Mouse (Mus musculus) testis, postnatal 14 days (tissue): ENCODE measurements around the gene Atp5d.

Experiments
- DNase-seq: peaks from one replicate; pipeline ENCODE4 v3.0.0; 2021; ENCODE audit warnings: low spot score

Atp5d gene

GRCm38 (mm10) chr10:80141243-80141642 lies 2.8 kb downstream of the Atp5d start:
- peak; percentile 93 for DNase-seq

- peak; percentile 95 for DNase-seq
Measured at GRCm38 (mm10) chr10:80141786-80142529, 3.5 kb downstream of the Atp5d start.

DNA sequence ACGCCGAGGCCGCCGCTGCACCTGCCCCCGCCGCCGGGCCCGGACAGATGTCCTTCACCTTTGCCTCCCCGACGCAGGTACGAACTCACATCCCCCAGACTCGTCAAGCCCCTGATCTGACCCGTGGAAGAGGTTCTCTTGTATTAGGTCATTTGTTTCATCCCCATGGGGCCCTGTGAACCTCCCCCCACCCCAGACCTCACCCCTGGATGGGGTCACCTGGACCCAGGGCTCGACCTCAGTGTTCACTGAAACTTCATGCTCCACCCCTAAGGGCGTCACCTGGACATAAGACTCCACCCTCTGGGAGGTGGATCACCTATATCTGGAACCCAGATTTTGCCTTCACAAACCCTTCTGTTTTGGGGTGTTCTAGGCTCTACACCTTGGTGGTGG lies 4.1 kb downstream of the Atp5d start:
- no peak for DNase-seq

DNA sequence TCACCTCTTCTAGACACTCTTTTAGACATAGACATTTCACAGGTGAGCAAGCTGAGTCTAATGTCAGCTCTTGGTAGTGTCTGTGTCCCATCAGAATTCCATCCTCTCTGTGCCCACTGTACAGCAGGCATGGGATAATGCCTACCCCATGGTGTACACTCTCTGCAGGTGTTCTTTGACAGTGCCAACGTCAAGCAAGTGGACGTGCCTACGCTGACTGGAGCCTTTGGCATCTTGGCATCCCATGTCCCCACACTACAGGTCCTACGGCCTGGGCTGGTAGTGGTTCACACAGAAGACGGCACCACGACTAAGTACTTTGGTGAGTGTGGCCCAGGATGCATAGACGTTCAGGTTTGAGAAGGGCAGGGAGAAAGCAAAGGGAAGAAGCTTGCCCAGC lies 5.2 kb downstream of the Atp5d start:
- no peak for DNase-seq

- no peak for DNase-seq
Measured at GRCm38 (mm10) chr10:80144159-80144558, 5.7 kb downstream of the Atp5d start.

DNA sequence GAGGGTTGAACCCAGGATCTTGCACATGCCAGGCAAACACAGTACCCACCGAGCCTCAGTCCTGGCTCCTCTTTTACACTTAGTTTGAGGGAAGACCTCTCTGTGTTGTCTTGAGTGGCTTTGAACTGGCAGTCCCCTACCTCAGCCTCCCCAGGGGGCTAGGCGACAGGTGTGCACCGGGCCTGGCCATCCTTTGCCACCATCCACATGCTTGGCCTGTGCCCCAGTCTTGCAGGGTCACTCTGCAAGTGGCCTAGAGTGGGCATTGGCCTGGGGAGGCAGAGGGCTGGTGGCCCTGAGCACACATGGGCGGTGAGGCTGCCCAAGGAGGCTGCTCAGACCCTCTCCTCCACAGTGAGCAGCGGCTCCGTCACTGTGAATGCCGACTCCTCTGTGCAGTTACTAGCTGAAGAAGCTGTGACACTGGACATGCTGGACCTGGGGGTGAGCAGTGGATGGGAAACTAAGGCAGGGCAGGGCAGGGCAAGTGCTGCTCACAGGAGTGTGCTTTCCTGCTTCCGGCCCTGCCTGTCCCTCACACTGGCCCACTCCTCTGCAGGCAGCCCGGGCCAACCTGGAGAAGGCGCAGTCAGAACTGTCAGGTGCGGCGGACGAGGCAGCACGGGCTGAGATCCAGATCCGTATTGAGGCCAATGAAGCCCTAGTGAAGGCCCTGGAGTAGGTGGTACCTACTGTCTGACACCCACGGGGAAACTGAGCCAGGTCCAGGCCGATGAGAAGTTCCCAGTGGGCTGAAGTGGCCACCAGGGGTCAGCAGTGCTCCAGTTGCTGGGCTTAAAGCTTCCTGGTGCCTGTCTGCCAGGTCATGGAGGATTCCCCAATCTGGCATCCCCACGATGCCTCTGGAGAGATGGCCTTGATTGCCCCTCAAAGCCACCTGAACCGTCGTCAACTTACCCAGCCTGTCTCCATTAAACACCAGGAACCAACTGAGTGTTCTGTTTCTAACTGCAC lies 6.7 kb downstream of the Atp5d start:
- DNase-seq = no peak

GRCm38 (mm10) chr10:80145896-80146295 lies 7.5 kb downstream of the Atp5d start:
- DNase-seq = no peak

- DNase-seq = peak; percentile 68
Measured at GRCm38 (mm10) chr10:80146568-80147011, 8.2 kb downstream of the Atp5d start.

DNA sequence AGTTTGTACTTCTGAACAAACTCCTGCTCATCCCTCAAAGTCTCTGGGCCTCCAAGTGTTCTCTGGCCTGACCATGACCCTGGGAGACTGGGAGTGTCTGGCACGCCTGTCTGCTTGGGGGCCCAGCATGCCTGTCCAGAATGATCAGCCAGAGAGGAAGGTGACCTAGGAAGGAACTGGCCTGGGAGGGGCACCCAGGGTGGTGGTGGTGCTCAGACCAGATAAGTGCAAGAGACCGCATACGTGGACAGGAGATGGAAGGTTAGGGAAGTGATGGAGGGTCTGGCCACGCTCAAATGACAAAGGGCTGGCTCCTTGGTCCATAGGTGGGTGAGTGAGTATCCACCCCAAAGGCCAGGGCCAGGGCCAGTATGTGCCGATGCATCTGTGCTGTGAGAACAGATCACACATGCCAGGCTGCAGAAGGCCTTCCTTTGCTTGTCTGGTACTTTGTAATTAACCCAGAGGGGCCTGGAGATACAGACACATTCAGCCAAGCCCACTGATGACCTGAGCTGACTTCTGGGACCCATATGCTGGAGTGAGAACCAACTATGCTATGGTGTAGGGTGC lies 8.8 kb downstream of the Atp5d start:
- DNase-seq = no peak

DNA sequence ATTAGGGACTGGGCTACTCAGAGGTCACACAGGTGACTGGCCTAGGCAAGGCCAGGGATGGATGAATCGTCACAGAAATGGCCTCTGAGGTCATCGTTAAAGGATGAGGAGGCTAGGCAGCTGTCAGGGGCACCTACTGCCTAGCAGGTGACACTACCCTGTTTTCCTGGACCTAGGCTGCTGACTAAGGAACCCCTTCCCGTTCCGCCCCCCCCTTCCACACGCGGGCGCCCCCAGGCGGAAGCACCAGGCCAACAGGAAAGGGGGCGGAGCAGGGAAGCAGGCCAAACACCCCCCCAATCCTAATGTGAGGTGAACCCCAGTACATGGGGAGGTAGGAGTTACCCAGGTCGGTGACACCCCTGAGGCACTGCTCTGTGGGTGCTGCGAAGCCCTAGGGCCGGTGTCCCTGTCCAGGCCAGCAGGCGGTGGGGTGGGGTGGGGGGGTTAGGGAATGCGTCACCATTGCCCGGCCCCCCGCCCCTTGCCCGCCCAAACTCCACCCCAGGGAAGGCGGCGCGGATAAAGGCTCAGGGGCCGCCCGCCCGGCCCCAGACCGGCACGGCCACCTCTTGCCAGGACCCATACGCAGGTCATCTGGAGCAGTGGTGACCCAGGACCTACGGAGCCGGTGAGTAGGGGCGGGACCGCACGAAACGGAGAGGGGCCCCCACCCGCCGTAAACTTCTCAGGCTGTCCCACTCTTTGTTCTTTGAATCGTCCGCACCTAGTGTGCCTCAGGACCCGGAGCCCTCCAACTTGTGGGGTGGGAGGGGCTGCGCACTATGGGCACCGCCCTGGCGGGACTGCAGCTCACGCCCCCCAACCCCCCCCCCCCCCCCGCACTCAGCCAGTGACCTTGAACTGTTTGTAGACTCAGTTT lies 9.5 kb downstream of the Atp5d start, which contains the start of gene Midn:
Gene Midn, plus strand, starts transcription at position 554 of the 883 bp plus-strand sequence.
- DNase-seq = peak; percentile 75

DNA sequence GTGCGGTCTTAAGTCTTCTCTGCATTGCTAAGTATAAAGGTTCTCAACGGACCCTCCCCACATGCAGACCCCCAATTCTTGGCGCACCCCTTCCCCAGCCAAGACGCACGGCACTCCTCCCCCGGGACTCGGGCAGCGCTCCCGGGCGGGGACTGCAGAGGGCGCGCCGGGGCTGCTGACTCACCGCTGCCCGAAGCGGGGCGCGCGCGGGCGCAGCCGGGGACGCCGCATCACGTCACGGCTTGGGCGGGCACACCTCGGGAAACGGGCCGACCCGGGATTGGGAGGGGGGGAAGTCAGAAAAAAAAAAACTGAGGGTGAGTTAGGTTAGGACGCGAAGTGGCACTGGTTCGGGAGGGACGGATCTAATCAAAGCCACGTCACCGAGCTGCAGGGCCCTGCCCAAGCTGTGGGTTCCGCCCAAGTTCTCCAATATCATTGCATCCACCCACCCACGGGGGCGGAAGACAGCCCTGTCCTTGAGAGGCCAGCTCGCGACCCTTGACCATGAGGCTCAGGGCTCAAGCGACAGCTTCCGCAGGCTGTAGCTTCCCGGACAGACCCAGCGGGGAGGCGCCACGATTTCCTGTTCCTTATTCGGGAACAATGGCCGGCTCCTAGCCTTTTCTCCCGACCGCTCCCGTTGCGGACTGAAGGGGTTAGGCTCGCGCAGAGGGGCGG lies 10.3 kb downstream of the Atp5d start:
- peak; percentile 91 for DNase-seq

DNA sequence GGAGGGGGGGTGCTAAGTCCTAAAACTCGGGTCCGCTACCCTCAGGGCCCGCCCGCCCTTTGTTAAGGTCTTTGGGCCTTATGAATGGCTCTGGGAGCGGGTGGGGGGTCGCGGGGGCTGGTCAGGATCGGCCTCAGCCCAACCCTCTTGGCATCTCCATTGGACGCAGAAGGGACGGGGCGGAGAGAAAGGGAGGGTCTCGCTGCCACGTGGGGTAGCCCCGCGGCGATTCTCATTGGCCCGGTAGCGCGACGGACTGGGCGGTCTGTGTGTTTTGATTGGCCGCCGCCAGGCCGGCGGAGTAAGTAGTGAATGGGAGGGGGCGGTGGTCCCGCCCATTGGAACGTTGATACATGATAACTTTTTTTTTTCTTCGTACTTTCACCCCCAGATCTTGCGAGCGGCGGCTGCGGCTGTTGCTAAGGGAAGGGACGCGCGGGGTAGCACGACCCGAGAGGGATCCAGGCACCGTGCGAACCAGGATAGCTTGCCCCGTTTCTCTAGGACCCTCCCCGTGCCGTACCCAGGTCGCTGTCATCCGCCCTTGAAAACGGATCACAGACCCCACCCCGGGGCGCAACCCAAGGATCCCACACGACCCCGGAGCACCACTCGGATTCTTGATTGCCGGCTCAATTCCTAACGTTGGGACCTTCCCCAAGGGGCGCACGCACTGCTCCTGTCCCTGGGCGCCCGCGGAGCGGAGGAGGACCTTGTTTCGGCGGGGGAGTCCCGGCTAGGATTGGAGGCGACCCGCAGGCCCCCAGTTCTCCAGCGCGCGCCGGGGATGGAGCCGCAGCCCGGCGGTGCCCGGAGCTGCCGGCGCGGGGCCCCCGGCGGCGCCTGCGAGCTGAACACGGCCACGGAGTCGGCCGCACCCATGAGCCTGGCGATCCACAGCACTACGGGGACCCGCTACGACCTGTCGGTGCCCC lies 11.1 kb downstream of the Atp5d start:
- peak; percentile 97 for DNase-seq

GRCm38 (mm10) chr10:80150226-80151210 lies 12.1 kb downstream of the Atp5d start:
- peak; percentile 67 for DNase-seq

GRCm38 (mm10) chr10:80151211-80152034 lies 13.0 kb downstream of the Atp5d start:
- peak; percentile 64 for DNase-seq

GRCm38 (mm10) chr10:80152071-80152872 lies 13.8 kb downstream of the Atp5d start:
- peak; percentile 59 for DNase-seq

- peak; percentile 54 for DNase-seq
Measured at GRCm38 (mm10) chr10:80152873-80153260, 14.4 kb downstream of the Atp5d start.

DNA sequence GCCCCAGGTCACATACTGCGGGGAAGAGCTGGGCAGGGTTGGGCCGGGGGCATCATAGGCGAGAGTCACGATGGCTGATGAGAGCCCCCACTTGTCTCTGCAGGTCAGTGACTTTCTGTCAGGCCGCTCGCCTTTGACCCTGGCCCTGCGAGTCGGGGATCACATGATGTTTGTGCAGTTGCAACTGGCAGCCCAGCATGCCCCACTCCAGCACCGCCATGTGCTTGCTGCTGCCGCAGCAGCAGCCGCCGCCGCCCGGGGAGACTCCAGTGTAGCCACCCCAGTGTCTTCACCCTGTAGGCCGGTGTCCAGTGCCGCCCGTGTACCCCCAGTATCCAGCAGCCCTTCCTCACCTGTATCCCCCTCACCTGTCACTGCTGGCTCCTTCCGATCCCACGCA lies 15.3 kb downstream of the Atp5d start:
- no peak for DNase-seq
